Mouse (Mus musculus) liver, embryonic 14.5 days (tissue): ENCODE results near the gene Krt88. TPM values are rescaled to one million over a fixed set of nuclear protein-coding genes. Genes with fewer than 3 reads are reported as not detected.

ENCODE experiments used
- ATAC-seq: fragments of 200-750 bp; cut with Nextera tagmentation; 2 replicates; pipeline ENCODE4 v1.8.0; 2017; ENCODE audit warnings: moderate number of reproducible peaks, mild to moderate bottlenecking, moderate library complexity; ENCODE audit not compliant: insufficient read depth
- DNase-seq, 3 experiments: peaks; one replicate each; pipeline ENCODE4 v3.0.0-alpha.2; 2012 to 2013; ENCODE audit warnings: low read depth in 3 of 3, low spot score in 3 of 3
- H3K27ac ChIP-seq: fragments of 300-500 bp; sonication (generic); 2 replicates; pipeline ENCODE4 v1.5.1; 2014; ENCODE audit warnings: moderate library complexity, mild to moderate bottlenecking, control low read depth, inconsistent platforms
- H3K27me3 ChIP-seq: fragments of 300-500 bp; sonication (generic); 2 replicates; pipeline ENCODE4 v1.6.1; 2014; ENCODE audit warnings: mild to moderate bottlenecking, low read length, moderate library complexity; ENCODE audit not compliant: control insufficient read depth, insufficient read depth
- H3K36me3 ChIP-seq: fragments of 300-500 bp; sonication (generic); replicated peaks from 2 replicates; pipeline ENCODE4 v1.6.1; 2014; ENCODE audit warnings: low read depth; ENCODE audit not compliant: control insufficient read depth, insufficient read depth
- H3K4me1 ChIP-seq, 2 experiments: fragments of 200-500 bp in 1 of 2; fragments of 300-500 bp in 1 of 2; sonication (generic) in 1 of 2; replicated peaks; 2 replicates each; pipeline ENCODE4 v1.6.1; 2012 to 2014; ENCODE audit warnings: antibody characterized with exemption in 1 of 2, inconsistent platforms in 1 of 2, low read length in 1 of 2; ENCODE audit not compliant: control insufficient read depth in 2 of 2, insufficient read depth in 2 of 2
- H3K4me2 ChIP-seq: fragments of 300-500 bp; sonication (generic); 2 replicates; pipeline ENCODE4 v1.6.1; 2014; ENCODE audit warnings: low read depth, mild to moderate bottlenecking, control low read depth, moderate library complexity
- H3K4me3 ChIP-seq, 2 experiments: fragments of 200-500 bp in 1 of 2; fragments of 300-500 bp in 1 of 2; sonication (generic) in 1 of 2; 2 replicates each; pipeline ENCODE4 v1.5.1; 2012 to 2014; ENCODE audit warnings: low read depth in 2 of 2, low read length in 2 of 2, mild to moderate bottlenecking in 2 of 2, control low read depth in 1 of 2, inconsistent platforms in 1 of 2, moderate library complexity in 1 of 2; ENCODE audit not compliant: insufficient read depth in 1 of 2
- H3K9ac ChIP-seq: fragments of 300-500 bp; sonication (generic); replicated peaks from 2 replicates; pipeline ENCODE4 v1.6.1; 2014; ENCODE audit warnings: mild to moderate bottlenecking, control low read depth, moderate library complexity
- H3K9me3 ChIP-seq: fragments of 300-500 bp; sonication (generic); 2 replicates; pipeline ENCODE4 v1.6.1; 2016; ENCODE audit warnings: low read length, mixed read lengths; ENCODE audit not compliant: control insufficient read depth
- CTCF ChIP-seq: IDR thresholded peaks from 2 replicates; pipeline ENCODE4 v1.5.1; 2016; ENCODE audit warnings: antibody characterized with exemption, low read depth, control low read depth
- EP300 ChIP-seq: IDR thresholded peaks from 2 replicates; pipeline ENCODE4 v1.6.1; 2016; ENCODE audit warnings: antibody characterized with exemption, low read depth
- WGBS: fragments of 180-500 bp; shearing (Covaris S2); extraction: QIAGEN DNeasy Blood & Tissue Kit; methylation state at CpG from one replicate; pipeline ENCODE4 v1.1.7; 2014; ENCODE audit not compliant: insufficient replicate concordance; 5-methylcytosine and 5-hydroxymethylcytosine counted together
- polyA plus RNA-seq, 2 experiments: library from polyadenylated mRNA; depleted of rRNA in 1 of 2; stranded (reverse) in 1 of 2; unstranded in 1 of 2; fragments of >200 nt; fragmentation: Nextera tagmentation in 1 of 2; extraction: Ambion mirVana in 1 of 2; gene quantifications; 2 replicates each; pipeline versions ENCODE4 v1.2.1 to v1.2.3; 2012 to 2014

Gene Krt88
- polyA plus RNA-seq, 2 experiments, result not detected

DNA sequence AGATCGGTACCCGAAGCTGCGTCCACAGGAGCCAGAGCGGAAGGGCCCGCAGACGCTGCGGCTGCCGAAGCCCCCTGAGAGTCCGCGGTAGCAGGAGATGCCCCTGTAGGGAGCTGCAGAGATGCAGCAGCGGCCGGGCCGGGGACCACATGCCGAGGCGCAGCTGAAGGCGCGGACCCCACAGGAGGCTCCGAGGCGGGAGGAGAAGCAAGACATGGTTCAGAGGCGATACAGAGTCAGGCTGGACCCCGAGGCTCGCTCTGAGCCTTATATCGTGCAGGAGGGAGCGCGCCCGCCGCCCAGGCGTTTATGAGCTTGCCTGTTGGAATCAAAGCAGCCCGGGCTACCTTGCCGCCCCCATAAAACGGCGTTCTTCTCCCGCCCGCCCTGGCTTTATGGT is 9.0 kb upstream of the Krt88 start, which contains the start of gene Krt87:
TSS of gene Krt87 (minus strand) at position 250 of the 400 bp plus-strand sequence.
- no peak for DNase-seq
- no peak within 1 kb of the TSS for H3K4me3 ChIP-seq
- H3K9ac ChIP-seq, result no peak within 1 kb of the TSS
- H3K27ac ChIP-seq, result no peak within 1 kb of the TSS
- H3K36me3 ChIP-seq, result no peaks in the 10 kb centered on the region
- WGBS, result 3% methylated on average over 34 of the region's 34 CpGs
- peaks cover 11% of the 10 kb centered on the region for H3K27me3 ChIP-seq
- no peaks in the 10 kb centered on the region for H3K9me3 ChIP-seq
- H3K4me2 ChIP-seq, result no peak within 1 kb of the TSS
- no peak for ATAC-seq
- no peak for TF ChIP-seq EP300
- TF ChIP-seq CTCF, result no peak
- no peaks in the 10 kb centered on the region for H3K4me1 ChIP-seq

DNA sequence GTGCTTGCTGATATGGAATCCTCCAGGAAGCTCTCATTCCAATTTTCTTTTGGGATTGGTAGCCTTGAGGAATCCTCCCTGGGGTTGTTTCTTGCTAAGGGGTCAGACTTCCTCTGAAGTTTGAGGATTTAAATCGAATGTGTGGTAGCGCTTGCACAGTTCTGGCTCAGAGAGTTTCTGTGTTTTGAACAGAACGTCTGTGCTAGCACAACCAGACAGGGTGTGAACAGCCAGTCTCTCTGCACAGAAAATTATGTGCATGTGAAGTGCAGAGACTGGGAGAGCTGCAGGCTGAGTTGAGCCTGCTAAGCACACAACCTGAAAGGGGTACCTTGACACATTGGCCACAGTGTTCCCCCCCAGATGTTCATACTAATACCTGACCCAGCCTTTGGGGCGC is 6.7 kb upstream of the Krt88 start:
- no peak overlapping the region for H3K4me3 ChIP-seq
- no peak for TF ChIP-seq EP300
- no peak for TF ChIP-seq CTCF
- no peak overlapping the region for H3K27ac ChIP-seq

DNA sequence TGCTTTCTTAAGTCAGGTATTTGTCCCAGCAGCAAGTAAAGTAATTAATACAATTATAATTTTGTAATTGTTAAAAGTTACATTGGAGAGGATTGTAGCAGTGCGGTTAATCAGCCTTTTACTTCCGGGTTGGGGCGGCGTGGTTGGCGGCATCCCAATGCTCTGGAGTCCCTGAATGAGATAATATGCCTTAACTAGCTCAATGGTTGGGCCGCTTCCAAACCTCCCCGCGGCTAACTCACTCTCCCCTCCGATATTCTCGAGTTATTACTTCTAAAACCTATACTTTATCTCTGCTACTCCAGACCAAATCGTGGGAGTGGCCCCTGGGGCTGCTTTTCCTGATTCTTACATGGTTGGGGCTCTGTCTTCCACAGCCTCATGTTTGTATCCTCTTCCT is 972 bp upstream of the Krt88 start:
- no peak overlapping the region for H3K27ac ChIP-seq
- no peak overlapping the region for H3K4me3 ChIP-seq
- ATAC-seq (no peak), DNase-seq (no peak)
- no peak overlapping the region for H3K9ac ChIP-seq
- no peaks in the 10 kb centered on the region for H3K27me3 ChIP-seq
- TF ChIP-seq CTCF, result no peak
- no peaks in the 10 kb centered on the region for H3K36me3 ChIP-seq
- WGBS, result 57% methylated on average over 11 of the region's 11 CpGs
- no peaks in the 10 kb centered on the region for H3K4me1 ChIP-seq
- no peaks in the 10 kb centered on the region for H3K9me3 ChIP-seq
- no peak overlapping the region for H3K4me2 ChIP-seq

More for the DNA sequence above, 6.7 kb upstream of the Krt88 start:
- Histone ChIP-seq H3K9ac (no peak overlapping the region), H3K4me1 (no peaks in the 10 kb centered on the region), H3K9me3 (no peaks in the 10 kb centered on the region), H3K4me2 (no peak overlapping the region), H3K27me3 (peaks cover 11% of the 10 kb centered on the region), H3K36me3 (no peaks in the 10 kb centered on the region)
- 59% methylated on average over 4 of the region's 4 CpGs for WGBS
- no peak for DNase-seq
- ATAC-seq, result no peak

DNA sequence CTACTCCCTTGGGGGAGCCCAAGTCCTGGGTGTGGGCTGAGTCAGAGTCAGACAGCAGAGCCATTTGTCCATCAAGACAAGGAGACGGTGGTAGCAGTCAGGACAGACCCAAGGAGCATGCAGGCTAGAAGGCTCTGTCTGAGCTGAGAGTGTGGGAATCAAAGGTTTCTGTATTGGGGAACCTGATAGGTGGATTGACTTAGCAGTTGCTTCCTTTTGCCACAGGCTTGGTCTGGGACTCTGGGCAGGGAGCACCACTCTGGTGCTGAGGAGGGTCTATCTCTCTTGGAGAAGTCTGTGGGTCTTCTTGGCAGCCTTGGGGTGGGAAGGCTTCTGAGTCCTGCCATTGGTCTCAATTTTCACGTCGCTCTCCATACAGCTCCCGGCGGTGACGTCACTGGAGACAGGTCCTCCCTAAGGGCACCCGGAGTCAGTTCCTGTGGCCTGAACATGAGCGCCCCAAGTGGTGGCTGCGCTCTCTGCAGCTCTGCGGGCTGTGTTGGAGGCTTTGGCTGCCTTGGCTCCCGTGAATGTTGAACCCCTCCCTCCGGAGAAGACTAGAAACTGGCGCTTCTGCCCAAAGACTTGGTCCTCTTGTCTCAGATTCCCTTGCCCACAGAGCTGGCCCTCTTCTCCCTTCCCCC is 5.7 kb downstream of the Krt88 start:
- ATAC-seq, result no peak
- H3K27me3 ChIP-seq, result no peaks in the 10 kb centered on the region
- no peaks in the 10 kb centered on the region for H3K4me1 ChIP-seq

DNA sequence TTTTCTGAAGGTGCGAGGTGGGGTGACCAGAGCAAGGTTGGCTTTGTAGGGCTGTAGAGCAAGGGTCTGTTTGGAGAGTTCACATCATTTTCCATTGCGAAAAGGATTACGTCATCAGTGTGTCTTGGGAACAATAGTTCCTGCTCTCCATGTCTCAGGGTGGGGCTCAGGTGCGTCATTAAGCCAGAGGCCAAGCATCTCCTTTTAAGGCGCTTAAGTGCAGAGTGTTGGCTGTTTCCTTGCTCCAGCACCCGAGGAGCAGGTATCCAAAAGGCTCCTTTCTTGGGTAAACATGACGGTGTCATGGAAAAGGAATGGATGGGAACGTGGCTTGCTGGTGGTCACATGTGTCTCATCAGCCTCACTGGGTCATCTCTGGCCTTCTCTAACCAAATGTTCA is 7.2 kb downstream of the Krt88 start:
- TF ChIP-seq EP300 (no peak), CTCF (no peak)

More for the DNA sequence above, 5.7 kb downstream of the Krt88 start:
- H3K36me3 ChIP-seq, result no peaks in the 10 kb centered on the region
- 6% methylated on average over 13 of the region's 13 CpGs for WGBS
- H3K27ac ChIP-seq, result no peak overlapping the region
- no peak overlapping the region for H3K4me3 ChIP-seq
- no peak overlapping the region for H3K9ac ChIP-seq
- H3K4me2 ChIP-seq, result no peak overlapping the region
- TF ChIP-seq EP300 (no peak), CTCF (peak; percentile 81)
- H3K9me3 ChIP-seq, result no peaks in the 10 kb centered on the region; the same call in 1 of the 2 replicates
- DNase-seq, result peak in 2 of 3 experiments; percentile 7 to 29

More for the DNA sequence above, 7.2 kb downstream of the Krt88 start:
- Histone ChIP-seq H3K36me3 (no peaks in the 10 kb centered on the region), H3K9me3 (no peaks in the 10 kb centered on the region; the same call in 1 of the 2 replicates), H3K4me2 (no peak overlapping the region), H3K4me3 (no peak overlapping the region), H3K4me1 (no peaks in the 10 kb centered on the region), H3K27ac (no peak overlapping the region), H3K27me3 (no peaks in the 10 kb centered on the region), H3K9ac (no peak overlapping the region)
- 62% methylated on average over 8 of the region's 8 CpGs for WGBS
- ATAC-seq (no peak), DNase-seq (no peak)
